Mouse (Mus musculus) limb, embryonic 13.5 days (tissue): ENCODE measurements at regions not wholly inside any gene's neighbourhood (a gene's known extent, or its start where the extent isn't known, plus 50 kb on each side); places are given as distances from the start of the nearest gene placed in this dataset.
A peak's percentile ranks its signal among the peaks of the same experiment; 100 is the strongest.

Experiments used
- ATAC-seq: fragments of 200-750 bp; cut with Nextera tagmentation; 2 replicates; pipeline ENCODE4 v1.8.0; 2017; ENCODE audit warnings: low read depth, moderate number of reproducible peaks, moderate TSS enrichment; ENCODE audit not compliant: low FRiP score
- H3K27ac ChIP-seq: fragments of 300-500 bp; sonication (generic); 2 replicates; pipeline ENCODE4 v1.5.1; 2015; ENCODE audit warnings: inconsistent platforms, mild to moderate bottlenecking, moderate library complexity
- H3K27me3 ChIP-seq: fragments of 300-500 bp; sonication (generic); 2 replicates; pipeline ENCODE4 v1.6.1; 2015; ENCODE audit warnings: mild to moderate bottlenecking, inconsistent platforms
- H3K36me3 ChIP-seq: fragments of 300-500 bp; sonication (generic); 2 replicates; pipeline ENCODE4 v1.6.1; 2015; ENCODE audit warnings: inconsistent platforms, mild to moderate bottlenecking, moderate library complexity
- H3K4me1 ChIP-seq: fragments of 300-500 bp; sonication (generic); 2 replicates; pipeline ENCODE4 v1.6.1; 2015; ENCODE audit warnings: inconsistent platforms
- H3K4me2 ChIP-seq: fragments of 300-500 bp; sonication (generic); replicated peaks from 2 replicates; pipeline ENCODE4 v1.6.1; 2015; ENCODE audit warnings: inconsistent platforms, mild to moderate bottlenecking, moderate library complexity
- H3K4me3 ChIP-seq: fragments of 300-500 bp; sonication (generic); 2 replicates; pipeline ENCODE4 v1.5.1; 2015; ENCODE audit warnings: moderate library complexity, mild to moderate bottlenecking, inconsistent platforms
- H3K9ac ChIP-seq: fragments of 300-500 bp; sonication (generic); 2 replicates; pipeline ENCODE4 v1.6.1; 2015; ENCODE audit warnings: mild to moderate bottlenecking, inconsistent platforms
- H3K9me3 ChIP-seq: fragments of 300-500 bp; sonication (generic); 2 replicates; pipeline ENCODE4 v1.6.1; 2016; ENCODE audit warnings: inconsistent platforms
- WGBS: fragments of 180-500 bp; shearing (Covaris S2); methylation state at CpG from one replicate; pipeline ENCODE4 v1.1.7; 2015; 5-methylcytosine and 5-hydroxymethylcytosine counted together

DNA sequence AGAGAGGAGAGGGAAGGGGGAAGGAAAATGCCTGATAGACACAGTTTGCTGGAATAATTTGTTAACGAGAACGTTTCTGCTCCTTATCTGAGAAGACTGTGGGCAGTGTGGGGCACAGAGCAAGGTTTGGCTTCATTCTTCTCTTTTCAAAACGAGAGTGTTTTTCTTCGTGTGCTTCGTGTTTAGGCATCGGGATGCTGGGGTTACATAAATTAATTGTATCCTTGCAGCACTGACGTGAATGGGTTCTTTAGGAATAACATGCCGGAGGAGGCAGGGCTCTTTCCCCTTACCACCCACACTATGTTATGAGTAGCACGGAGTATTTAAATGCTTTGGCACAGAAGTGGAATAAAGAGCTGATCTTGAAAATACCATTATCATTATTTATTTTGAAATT lies 110.9 kb upstream of the Hhip start:
- H3K4me1 ChIP-seq, result peaks cover 3% of the 10 kb centered on the region; the same call in 1 of the 2 replicates
- no peak for ATAC-seq
- WGBS, result 70% methylated on average over 9 of the region's 9 CpGs

DNA sequence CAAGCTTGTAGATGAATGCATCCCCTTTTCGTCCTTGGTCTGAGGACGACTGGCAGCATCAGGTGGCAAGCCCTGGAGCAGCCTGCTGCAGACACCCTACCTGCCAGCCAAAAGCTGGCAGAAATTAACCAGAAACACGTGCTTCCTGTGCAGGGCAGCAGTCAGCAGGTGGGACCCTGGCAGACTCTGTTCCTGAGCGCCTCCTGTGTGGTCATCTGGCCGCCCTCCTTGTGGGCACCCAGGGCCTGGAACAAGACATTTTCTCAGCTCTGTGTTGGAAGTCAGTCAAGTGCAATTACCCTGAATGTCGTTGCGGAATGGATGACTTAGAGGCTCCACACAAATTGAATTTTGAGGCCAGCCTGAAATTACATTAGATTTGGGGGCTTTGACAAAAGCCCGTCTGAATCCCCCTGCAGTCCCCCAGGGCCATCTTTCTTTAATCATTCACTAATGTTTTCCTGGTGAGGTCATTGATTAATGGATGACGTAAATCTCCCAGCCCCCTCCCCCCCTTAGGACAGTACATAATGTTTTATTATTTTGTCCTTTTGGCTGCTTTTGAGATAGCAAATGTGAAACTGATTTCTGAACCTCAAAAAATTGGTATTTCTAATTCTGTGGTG lies 91.8 kb upstream of the Hhip start:
- H3K9ac ChIP-seq, result no peak overlapping the region
- no peaks in the 10 kb centered on the region for H3K27me3 ChIP-seq
- ATAC-seq, result peak; percentile 75
- H3K4me1 ChIP-seq, result peaks cover 11% of the 10 kb centered on the region
- no peak overlapping the region for H3K4me3 ChIP-seq
- H3K9me3 ChIP-seq, result no peaks in the 10 kb centered on the region
- 11% methylated on average over 9 of the region's 9 CpGs for WGBS
- H3K36me3 ChIP-seq, result no peaks in the 10 kb centered on the region
- H3K27ac ChIP-seq, result no peak overlapping the region
- peak overlapping the region; percentile 19; the same call in 1 of the 2 replicates for H3K4me2 ChIP-seq

More for the DNA sequence above, 110.9 kb upstream of the Hhip start:
- H3K4me2 ChIP-seq, result no peak overlapping the region
- no peak overlapping the region for H3K4me3 ChIP-seq
- H3K36me3 ChIP-seq, result no peaks in the 10 kb centered on the region
- H3K9me3 ChIP-seq, result no peaks in the 10 kb centered on the region
- no peak overlapping the region for H3K9ac ChIP-seq
- H3K27me3 ChIP-seq, result no peaks in the 10 kb centered on the region
- no peak overlapping the region for H3K27ac ChIP-seq

DNA sequence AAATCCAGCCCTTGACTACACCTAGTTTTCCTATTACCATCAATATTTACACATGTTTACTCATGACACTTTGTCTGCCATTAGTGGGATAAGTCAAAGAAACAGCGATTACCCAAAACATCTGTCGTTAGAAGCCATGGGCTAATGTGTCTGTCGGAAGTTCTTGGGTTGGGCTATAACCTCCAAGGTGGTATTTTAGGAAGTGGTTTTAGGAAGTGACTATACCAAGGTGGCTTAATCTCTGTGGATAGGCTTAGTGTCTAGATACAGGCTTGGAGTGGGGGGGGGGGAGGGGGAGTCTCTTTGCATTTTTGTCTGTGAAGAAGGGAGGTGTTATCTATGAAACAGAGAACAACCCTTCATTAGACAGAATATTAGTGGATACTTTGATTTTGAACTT lies 90.1 kb upstream of the Hhip start:
- Histone ChIP-seq H3K27ac (no peak overlapping the region), H3K4me2 (no peak overlapping the region), H3K9ac (no peak overlapping the region), H3K9me3 (no peaks in the 10 kb centered on the region), H3K36me3 (no peaks in the 10 kb centered on the region), H3K4me1 (peaks cover 11% of the 10 kb centered on the region), H3K27me3 (no peaks in the 10 kb centered on the region), H3K4me3 (no peak overlapping the region)
- no peak for ATAC-seq
- WGBS, result 84% methylated on average over 3 of the region's 3 CpGs

DNA sequence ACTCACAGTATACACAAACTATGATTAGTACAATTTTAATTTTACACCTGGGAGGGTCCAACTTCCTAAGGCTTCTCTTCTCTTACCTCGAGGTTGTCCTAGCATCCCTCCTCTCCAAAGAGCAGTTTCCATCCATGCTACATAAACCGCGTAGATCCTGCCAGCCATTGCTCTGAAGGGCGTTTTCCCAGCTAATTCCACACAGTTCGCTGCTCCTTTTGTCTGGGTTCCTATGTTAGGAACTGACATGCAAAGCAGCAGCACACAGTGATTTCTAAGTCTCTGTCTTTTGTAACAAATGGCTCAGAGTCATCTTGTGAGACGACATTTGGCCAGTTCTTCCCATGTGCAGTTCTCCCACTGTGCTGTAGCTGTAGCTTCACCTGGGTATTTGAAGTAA lies 80.7 kb upstream of the Hhip start:
- no peaks in the 10 kb centered on the region for H3K4me1 ChIP-seq
- no peak for ATAC-seq
- no peak overlapping the region for H3K4me2 ChIP-seq
- 82% methylated on average over 6 of the region's 6 CpGs for WGBS
- no peaks in the 10 kb centered on the region for H3K27me3 ChIP-seq
- no peak overlapping the region for H3K4me3 ChIP-seq
- no peaks in the 10 kb centered on the region for H3K9me3 ChIP-seq
- no peak overlapping the region for H3K9ac ChIP-seq
- H3K36me3 ChIP-seq, result no peaks in the 10 kb centered on the region
- H3K27ac ChIP-seq, result no peak overlapping the region

DNA sequence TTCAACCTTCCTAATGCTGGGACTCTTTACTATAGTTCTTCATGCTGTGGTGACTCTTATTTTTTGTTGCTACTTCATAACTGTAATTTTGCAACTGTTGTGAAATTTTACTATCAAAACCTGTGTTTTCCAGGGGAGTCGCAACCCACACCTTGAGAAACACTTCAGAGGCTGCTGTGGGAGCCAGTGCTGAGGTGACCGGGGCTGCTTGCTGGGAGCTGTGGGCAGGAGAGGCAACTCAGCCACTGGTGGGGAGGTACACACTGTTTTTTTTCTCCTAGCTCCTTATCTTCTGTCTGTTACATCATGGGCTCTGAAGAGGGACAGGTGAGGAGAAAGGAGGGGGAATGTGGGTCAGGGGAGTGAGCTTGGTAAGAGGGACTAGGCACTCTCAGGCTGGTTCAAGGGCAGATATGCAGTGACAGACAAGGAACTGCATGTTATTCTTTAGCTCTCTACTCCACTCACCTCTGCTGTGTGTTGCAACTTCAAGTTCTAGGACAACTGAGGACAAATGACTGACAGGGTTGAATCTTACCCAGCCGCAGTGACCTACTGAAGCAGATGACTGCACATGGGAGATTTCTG lies 62.7 kb upstream of the Hhip start:
- Histone ChIP-seq H3K27ac (no peak overlapping the region), H3K4me2 (no peak overlapping the region), H3K9me3 (no peaks in the 10 kb centered on the region), H3K27me3 (peaks cover 9% of the 10 kb centered on the region; the same call in 1 of the 2 replicates), H3K4me1 (peaks cover 13% of the 10 kb centered on the region), H3K36me3 (no peaks in the 10 kb centered on the region), H3K4me3 (no peak overlapping the region), H3K9ac (no peak overlapping the region)
- ATAC-seq, result no peak
- 85% methylated on average over 3 of the region's 3 CpGs for WGBS

DNA sequence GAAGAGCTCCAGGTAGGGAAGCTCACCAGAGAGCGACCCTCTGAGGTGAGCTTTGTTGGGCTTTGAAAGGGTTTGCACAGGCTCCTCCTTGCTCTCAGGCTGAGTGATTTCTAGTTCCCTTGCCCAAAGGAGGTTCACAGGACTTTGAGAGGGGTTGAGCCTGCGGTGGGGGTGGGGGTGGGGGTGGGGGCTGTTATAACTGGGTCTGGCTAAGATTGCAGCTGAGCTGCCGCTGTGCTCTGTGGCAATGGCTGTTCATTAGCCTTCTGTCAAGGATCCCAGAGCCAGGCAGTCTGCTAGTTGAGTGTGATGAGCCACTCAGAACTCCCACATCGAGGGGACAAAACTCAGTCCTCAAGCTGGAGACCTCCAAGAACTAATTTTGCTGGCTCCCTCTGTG lies 59.5 kb upstream of the Hhip start:
- no peak overlapping the region for H3K4me2 ChIP-seq
- peaks cover 13% of the 10 kb centered on the region for H3K4me1 ChIP-seq
- H3K9me3 ChIP-seq, result no peaks in the 10 kb centered on the region
- H3K9ac ChIP-seq, result no peak overlapping the region
- H3K27me3 ChIP-seq, result peaks cover 9% of the 10 kb centered on the region; the same call in 1 of the 2 replicates
- no peak overlapping the region for H3K4me3 ChIP-seq
- H3K36me3 ChIP-seq, result no peaks in the 10 kb centered on the region
- H3K27ac ChIP-seq, result no peak overlapping the region
- ATAC-seq, result no peak
- WGBS, result 34% methylated on average over 4 of the region's 4 CpGs
